Mouse (Mus musculus): ENCODE measurements around the gene Ston2. TPM values are rescaled to one million over a fixed set of nuclear protein-coding genes. Genes with fewer than 3 reads are reported as not detected.

Ston2 gene
- polyA plus RNA-seq, 1 experiment from 2014 or later = 11.0 TPM

DNA sequence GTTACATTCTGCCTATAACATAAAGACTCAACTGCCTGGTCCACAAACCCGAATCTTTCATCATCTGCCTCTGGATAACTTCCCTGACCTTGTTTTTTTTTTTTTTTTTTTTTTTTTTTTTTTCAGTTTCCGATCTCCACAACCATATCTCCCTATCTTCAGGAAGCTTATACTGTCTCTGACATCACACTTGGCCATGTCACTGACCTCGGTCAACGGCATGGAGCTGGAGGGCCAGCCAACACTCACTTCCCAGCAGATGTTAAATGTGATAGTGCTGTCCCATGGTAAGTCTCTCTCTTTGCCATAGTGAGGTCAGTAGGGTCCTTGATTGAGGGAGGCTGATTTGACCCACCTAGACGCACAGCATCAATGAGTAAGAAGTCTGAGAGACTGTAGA is 11.8 kb downstream of the Ston2 start:
- H3K9ac ChIP-seq (replicated peaks; ENCODE audit: low read length) = no peak overlapping the region
- no peak overlapping the region for H3K4me3 ChIP-seq (ENCODE audit: low read length)
- H3K4me1 ChIP-seq (ENCODE audit: insufficient read depth, low read length) = peaks cover 13% of the 10 kb centered on the region
- no peak overlapping the region for H3K4me2 ChIP-seq (replicated peaks; ENCODE audit: low read depth, low read length)
- WGBS = 64% methylated on average over 5 of the region's 5 CpGs
- no peak for ATAC-seq (ENCODE audit: low FRiP score, low TSS enrichment)
- no peaks in the 10 kb centered on the region for H3K9me3 ChIP-seq (ENCODE audit: low read length)
- no peak overlapping the region for H3K27ac ChIP-seq (ENCODE audit: low read length)
- H3K27me3 ChIP-seq (ENCODE audit: insufficient read depth, low read length) = no peaks in the 10 kb centered on the region
- no peaks in the 10 kb centered on the region for H3K36me3 ChIP-seq (ENCODE audit: insufficient read depth, low read length)

DNA sequence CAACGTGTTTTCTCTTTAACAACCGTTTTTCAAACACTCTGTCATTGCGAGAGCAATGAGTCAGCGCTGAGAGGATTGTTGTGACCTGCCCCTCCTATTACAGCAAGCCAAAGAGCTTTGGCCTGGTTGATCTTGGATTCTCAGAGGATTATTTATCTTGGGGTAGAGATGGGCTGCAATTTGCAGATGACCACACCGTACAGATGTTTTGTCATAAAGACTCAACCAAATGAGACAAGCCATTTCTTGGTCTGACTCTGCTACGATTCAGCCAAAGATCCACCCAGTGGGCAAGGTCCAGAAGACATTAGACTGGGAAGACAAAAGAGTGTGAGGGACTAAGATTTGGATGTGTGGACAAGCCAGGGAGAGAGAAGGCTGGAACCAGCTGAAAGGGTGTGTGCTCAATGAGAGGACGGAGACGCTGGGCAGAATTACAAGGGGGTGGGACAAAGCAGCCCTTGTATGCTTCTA is 13.3 kb downstream of the Ston2 start:
- Histone ChIP-seq H3K27ac (ENCODE audit: low read length) (no peak overlapping the region), H3K9me3 (ENCODE audit: low read length) (no peaks in the 10 kb centered on the region), H3K4me2 (replicated peaks; ENCODE audit: low read depth, low read length) (no peak overlapping the region), H3K27me3 (ENCODE audit: insufficient read depth, low read length) (no peaks in the 10 kb centered on the region), H3K9ac (replicated peaks; ENCODE audit: low read length) (no peak overlapping the region), H3K4me3 (ENCODE audit: low read length) (no peak overlapping the region), H3K36me3 (ENCODE audit: insufficient read depth, low read length) (no peaks in the 10 kb centered on the region), H3K4me1 (ENCODE audit: insufficient read depth, low read length) (peaks cover 13% of the 10 kb centered on the region)
- ATAC-seq (ENCODE audit: low FRiP score, low TSS enrichment) = no peak
- WGBS = 62% methylated on average over 8 of the region's 8 CpGs

DNA sequence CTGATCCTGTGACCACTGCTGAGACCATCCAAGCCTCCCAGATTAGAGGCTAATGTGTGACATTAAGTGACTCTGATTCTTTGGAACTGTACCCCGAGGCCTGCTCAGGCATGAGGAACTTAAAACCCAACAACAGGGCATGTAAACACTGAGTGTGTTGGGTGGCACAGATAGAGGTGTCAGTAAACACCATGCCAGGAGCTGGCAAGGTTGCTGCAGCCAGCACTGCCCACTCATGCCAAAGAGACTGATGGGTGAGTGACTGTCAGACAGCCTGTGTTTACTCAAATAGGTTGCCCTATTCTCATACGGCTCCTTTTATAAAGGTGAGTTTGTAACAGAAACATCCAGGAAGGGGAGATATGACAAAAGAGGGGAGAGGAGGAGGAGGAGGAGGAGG is 19.3 kb downstream of the Ston2 start:
- 84% methylated on average over 2 of the region's 2 CpGs for WGBS
- Histone ChIP-seq H3K27ac (ENCODE audit: low read length) (no peak overlapping the region), H3K9ac (replicated peaks; ENCODE audit: low read length) (no peak overlapping the region), H3K4me3 (ENCODE audit: low read length) (no peak overlapping the region), H3K9me3 (ENCODE audit: low read length) (no peaks in the 10 kb centered on the region), H3K4me1 (ENCODE audit: insufficient read depth, low read length) (peaks cover 25% of the 10 kb centered on the region), H3K36me3 (ENCODE audit: insufficient read depth, low read length) (no peaks in the 10 kb centered on the region), H3K4me2 (replicated peaks; ENCODE audit: low read depth, low read length) (no peak overlapping the region), H3K27me3 (ENCODE audit: insufficient read depth, low read length) (no peaks in the 10 kb centered on the region)
- ATAC-seq (ENCODE audit: low FRiP score, low TSS enrichment) = no peak

DNA sequence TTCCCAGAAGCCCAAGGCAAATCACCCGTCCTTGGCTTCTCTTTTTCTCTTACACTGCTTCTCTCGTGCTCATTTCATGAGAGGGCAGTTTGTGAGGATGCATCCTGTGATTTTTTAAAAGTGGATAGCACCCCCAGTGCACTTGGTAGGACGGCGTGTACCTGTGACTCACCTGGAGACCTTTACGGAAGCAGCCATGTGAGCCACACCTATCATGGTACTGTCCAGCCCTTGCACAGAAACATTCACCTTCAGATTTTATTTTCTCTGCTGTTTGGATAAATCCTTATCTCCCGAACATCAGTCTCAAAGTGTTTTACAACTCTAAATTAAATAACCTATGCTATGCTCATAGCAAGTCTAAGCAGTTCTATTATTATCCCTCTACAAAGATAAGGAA is 20.0 kb downstream of the Ston2 start:
- no peak overlapping the region for H3K4me3 ChIP-seq (ENCODE audit: low read length)
- no peak for ATAC-seq (ENCODE audit: low FRiP score, low TSS enrichment)

DNA sequence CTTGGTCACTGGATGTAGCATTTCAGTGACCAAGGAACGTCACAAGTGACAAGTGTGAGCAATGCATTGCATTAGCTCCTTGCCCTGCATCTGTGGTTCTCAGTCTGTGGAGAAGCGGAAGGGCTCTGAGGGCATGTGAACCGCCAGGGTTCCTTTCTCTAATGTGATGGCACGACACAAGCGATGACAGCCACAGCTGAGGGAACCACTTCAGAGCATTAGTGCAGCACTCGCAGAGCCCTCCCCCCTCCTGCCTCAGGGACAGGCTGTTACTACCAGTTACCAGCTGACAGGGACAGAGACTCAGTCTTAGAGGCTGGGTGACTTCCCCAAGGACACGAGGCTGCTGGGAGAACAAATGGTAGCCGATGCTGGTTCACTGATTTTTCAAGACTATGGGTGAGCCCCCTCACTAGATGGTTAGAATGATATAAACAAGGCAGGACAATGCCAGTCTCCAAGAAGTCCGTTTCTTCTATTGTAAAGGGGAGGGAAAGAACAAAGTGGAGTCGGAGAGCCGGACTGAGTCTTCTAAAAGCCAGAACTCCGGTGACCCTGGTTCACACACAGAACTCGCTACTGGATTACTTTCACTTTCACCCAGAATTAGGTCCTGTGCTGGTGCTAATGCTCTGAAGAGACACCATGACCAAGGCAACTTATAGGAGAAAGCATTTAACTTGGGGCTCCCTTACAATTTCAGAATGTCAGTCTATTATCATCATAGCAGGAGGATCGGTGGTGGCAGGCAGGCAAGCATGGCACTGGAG is 21.7 kb downstream of the Ston2 start:
- H3K4me1 ChIP-seq (ENCODE audit: insufficient read depth, low read length) = peaks cover 25% of the 10 kb centered on the region
- no peaks in the 10 kb centered on the region for H3K36me3 ChIP-seq (ENCODE audit: insufficient read depth, low read length)
- no peak; the same call in 1 of the 2 replicates for ATAC-seq (ENCODE audit: low FRiP score, low TSS enrichment)
- 59% methylated on average over 14 of the region's 14 CpGs for WGBS
- no peak overlapping the region for H3K9ac ChIP-seq (replicated peaks; ENCODE audit: low read length)
- no peak overlapping the region for H3K4me3 ChIP-seq (ENCODE audit: low read length)
- H3K4me2 ChIP-seq (replicated peaks; ENCODE audit: low read depth, low read length) = 0 out of 2 replicates have a peak overlapping the region, but pooled peaks have one; percentile 8
- no peaks in the 10 kb centered on the region for H3K27me3 ChIP-seq (ENCODE audit: insufficient read depth, low read length)
- no peaks in the 10 kb centered on the region for H3K9me3 ChIP-seq (ENCODE audit: low read length)
- no peak overlapping the region for H3K27ac ChIP-seq (ENCODE audit: low read length)

More for the DNA sequence above, 20.0 kb downstream of the Ston2 start:
- H3K4me2 ChIP-seq (replicated peaks; ENCODE audit: low read depth, low read length) = no peak overlapping the region
- peaks cover 25% of the 10 kb centered on the region for H3K4me1 ChIP-seq (ENCODE audit: insufficient read depth, low read length)
- no peak overlapping the region for H3K27ac ChIP-seq (ENCODE audit: low read length)
- no peaks in the 10 kb centered on the region for H3K9me3 ChIP-seq (ENCODE audit: low read length)
- H3K27me3 ChIP-seq (ENCODE audit: insufficient read depth, low read length) = no peaks in the 10 kb centered on the region
- H3K36me3 ChIP-seq (ENCODE audit: insufficient read depth, low read length) = no peaks in the 10 kb centered on the region
- H3K9ac ChIP-seq (replicated peaks; ENCODE audit: low read length) = no peak overlapping the region
- WGBS = 86% methylated on average over 6 of the region's 6 CpGs

DNA sequence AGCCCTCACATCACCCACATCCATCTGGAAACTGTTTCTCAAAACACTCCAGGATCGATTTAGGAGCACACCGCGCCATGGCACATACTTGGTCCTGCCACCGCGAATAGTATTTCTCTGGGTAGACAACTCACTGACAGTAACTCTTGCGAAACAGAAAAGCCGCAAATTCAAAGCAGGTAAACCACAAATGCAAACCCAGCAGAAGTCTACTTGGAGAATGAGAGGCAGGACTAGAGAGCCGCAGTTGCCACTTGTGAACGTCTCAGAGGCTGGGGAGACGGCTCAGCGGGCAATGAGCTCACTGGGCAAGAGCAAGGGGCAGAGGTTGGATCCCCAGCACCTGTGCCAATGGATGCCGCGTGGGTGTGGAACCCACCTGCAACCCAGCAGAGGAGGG is 22.7 kb downstream of the Ston2 start:
- Histone ChIP-seq H3K27me3 (ENCODE audit: insufficient read depth, low read length) (no peaks in the 10 kb centered on the region), H3K9me3 (ENCODE audit: low read length) (no peaks in the 10 kb centered on the region), H3K4me3 (ENCODE audit: low read length) (no peak overlapping the region), H3K36me3 (ENCODE audit: insufficient read depth, low read length) (no peaks in the 10 kb centered on the region), H3K9ac (replicated peaks; ENCODE audit: low read length) (no peak overlapping the region), H3K4me2 (replicated peaks; ENCODE audit: low read depth, low read length) (no peak overlapping the region), H3K4me1 (ENCODE audit: insufficient read depth, low read length) (peaks cover 25% of the 10 kb centered on the region), H3K27ac (ENCODE audit: low read length) (peak overlapping the region; percentile 0; the same call in 1 of the 2 replicates)
- ATAC-seq (ENCODE audit: low FRiP score, low TSS enrichment) = no peak
- 54% methylated on average over 13 of the region's 13 CpGs for WGBS

DNA sequence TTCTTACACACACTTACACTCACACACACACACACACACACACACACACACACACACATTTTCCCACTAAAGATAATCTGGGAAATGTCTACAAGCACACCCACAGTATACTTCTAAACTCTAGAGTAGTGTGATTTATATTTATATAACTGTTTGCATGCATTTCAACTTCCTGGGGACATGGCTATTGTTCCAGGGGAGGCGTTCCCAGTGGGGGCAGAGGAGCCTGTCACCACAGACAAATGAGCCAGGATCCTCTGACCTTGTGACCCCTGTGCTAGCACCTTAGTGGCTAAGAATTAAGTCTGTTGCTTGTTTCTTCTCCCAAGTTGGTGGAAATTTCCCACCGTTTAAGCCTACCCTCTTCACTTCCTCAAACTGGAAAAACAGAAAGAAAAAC is 23.1 kb downstream of the Ston2 start:
- Histone ChIP-seq H3K4me3 (ENCODE audit: low read length) (no peak overlapping the region), H3K9ac (replicated peaks; ENCODE audit: low read length) (no peak overlapping the region), H3K4me1 (ENCODE audit: insufficient read depth, low read length) (peaks cover 25% of the 10 kb centered on the region), H3K9me3 (ENCODE audit: low read length) (no peaks in the 10 kb centered on the region), H3K4me2 (replicated peaks; ENCODE audit: low read depth, low read length) (no peak overlapping the region), H3K27ac (ENCODE audit: low read length) (peak overlapping the region; percentile 15; the same call in 1 of the 2 replicates), H3K36me3 (ENCODE audit: insufficient read depth, low read length) (no peaks in the 10 kb centered on the region), H3K27me3 (ENCODE audit: insufficient read depth, low read length) (no peaks in the 10 kb centered on the region)
- WGBS = 18% methylated on average over 2 of the region's 2 CpGs
- peak; percentile 16; the same call in 1 of the 2 replicates for ATAC-seq (ENCODE audit: low FRiP score, low TSS enrichment)

DNA sequence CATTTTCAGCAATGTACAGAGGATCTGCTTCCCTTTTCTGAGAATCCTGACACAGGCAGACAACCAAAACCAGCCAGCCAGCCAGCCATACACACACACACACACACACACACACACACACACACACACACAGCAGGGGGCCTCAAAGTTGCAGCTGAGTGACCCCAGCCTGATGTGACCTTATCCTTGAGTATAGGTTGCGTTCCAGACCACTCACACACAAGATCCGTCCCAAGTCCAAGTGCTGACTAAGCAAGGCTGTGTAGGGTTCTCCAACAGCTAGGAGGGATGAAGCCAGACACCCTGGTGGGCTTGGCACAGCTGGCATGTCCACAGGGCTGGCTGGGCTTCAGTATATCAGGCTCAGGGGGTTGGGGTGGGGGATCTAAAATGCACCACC is 23.7 kb downstream of the Ston2 start:
- Histone ChIP-seq H3K36me3 (ENCODE audit: insufficient read depth, low read length) (no peaks in the 10 kb centered on the region), H3K4me3 (ENCODE audit: low read length) (no peak overlapping the region)
- WGBS = 42% methylated on average over 2 of the region's 2 CpGs

DNA sequence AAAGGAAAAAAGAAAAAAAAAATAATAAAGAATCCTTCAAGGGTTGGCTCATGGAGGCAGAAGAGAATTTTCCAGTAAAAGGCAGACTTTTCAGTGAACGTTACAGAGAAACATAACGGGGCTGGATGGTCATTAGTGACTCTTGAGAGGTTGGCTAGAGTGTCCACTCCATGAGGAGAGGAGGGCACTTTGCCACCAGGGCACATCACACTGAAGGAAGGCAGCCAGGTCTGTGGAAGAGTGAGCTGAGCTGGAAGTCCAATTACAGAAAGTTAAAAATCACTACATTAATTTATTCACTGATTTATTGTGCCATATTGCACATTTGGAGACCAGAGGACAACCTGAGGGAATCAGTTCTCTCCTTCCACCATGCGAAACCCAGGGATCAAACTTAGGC is 28.4 kb downstream of the Ston2 start:
- H3K9ac ChIP-seq (replicated peaks; ENCODE audit: low read length) = no peak overlapping the region
- no peak overlapping the region for H3K4me2 ChIP-seq (replicated peaks; ENCODE audit: low read depth, low read length)
- no peaks in the 10 kb centered on the region for H3K9me3 ChIP-seq (ENCODE audit: low read length)
- peaks cover 16% of the 10 kb centered on the region for H3K4me1 ChIP-seq (ENCODE audit: insufficient read depth, low read length)
- H3K27ac ChIP-seq (ENCODE audit: low read length) = no peak overlapping the region
- no peak overlapping the region for H3K4me3 ChIP-seq (ENCODE audit: low read length)
- no peak for ATAC-seq (ENCODE audit: low FRiP score, low TSS enrichment)
- 66% methylated on average over 3 of the region's 3 CpGs for WGBS
- no peaks in the 10 kb centered on the region for H3K36me3 ChIP-seq (ENCODE audit: insufficient read depth, low read length)
- no peaks in the 10 kb centered on the region for H3K27me3 ChIP-seq (ENCODE audit: insufficient read depth, low read length)

More for the DNA sequence above, 23.7 kb downstream of the Ston2 start:
- H3K4me2 ChIP-seq (replicated peaks; ENCODE audit: low read depth, low read length) = no peak overlapping the region
- ATAC-seq (ENCODE audit: low FRiP score, low TSS enrichment) = 0 out of 2 replicates have a peak, but pooled peaks have one; percentile 40
- 0 out of 2 replicates have a peak overlapping the region, but pooled peaks have one; percentile 15 for H3K27ac ChIP-seq (ENCODE audit: low read length)
- H3K27me3 ChIP-seq (ENCODE audit: insufficient read depth, low read length) = no peaks in the 10 kb centered on the region
- no peaks in the 10 kb centered on the region for H3K9me3 ChIP-seq (ENCODE audit: low read length)
- peaks cover 25% of the 10 kb centered on the region for H3K4me1 ChIP-seq (ENCODE audit: insufficient read depth, low read length)
- no peak overlapping the region for H3K9ac ChIP-seq (replicated peaks; ENCODE audit: low read length)

DNA sequence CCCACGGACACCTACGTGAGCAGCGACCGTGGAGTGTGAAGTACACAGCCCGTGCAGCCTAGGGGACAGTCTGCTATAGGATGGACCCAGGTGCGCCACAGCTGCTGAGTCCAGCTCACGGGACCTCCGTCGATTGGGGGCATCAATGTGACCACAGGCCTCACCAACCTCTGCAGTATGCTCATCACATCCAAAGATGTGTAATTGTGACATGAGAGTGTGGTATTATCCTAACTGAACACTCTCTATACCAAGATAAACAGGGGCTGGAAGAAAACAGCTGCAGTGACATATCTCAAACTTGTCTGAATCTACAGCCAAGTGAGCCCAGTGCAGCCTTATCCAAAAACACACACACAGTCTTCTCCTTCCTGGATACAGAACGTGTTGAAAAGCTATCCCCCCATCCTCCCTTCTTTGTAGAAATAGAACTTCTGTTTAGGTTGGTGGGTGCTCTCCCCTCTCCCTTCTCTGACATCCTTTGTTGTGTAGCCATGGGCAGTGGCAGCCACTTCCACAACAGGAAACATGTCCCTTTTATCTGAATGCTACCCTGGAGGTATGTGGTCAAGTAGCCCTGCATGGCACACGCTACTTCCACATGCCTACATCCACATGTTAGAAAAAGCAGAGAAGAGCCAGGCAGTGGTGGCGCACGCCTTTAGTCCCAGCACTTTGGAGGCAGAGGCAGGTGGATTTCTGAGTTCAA is 30.2 kb downstream of the Ston2 start:
- ATAC-seq (ENCODE audit: low FRiP score, low TSS enrichment) = no peak
- Histone ChIP-seq H3K27ac (ENCODE audit: low read length) (no peak overlapping the region), H3K36me3 (ENCODE audit: insufficient read depth, low read length) (no peaks in the 10 kb centered on the region), H3K27me3 (ENCODE audit: insufficient read depth, low read length) (no peaks in the 10 kb centered on the region), H3K4me3 (ENCODE audit: low read length) (no peak overlapping the region), H3K9ac (replicated peaks; ENCODE audit: low read length) (no peak overlapping the region), H3K9me3 (ENCODE audit: low read length) (no peaks in the 10 kb centered on the region), H3K4me1 (ENCODE audit: insufficient read depth, low read length) (peaks cover 7% of the 10 kb centered on the region; the same call in 1 of the 2 replicates), H3K4me2 (replicated peaks; ENCODE audit: low read depth, low read length) (no peak overlapping the region)
- whole genome bisulfite sequencing = 85% methylated on average over 13 of the region's 13 CpGs

Measured in kidney, embryonic 16.5 days (tissue).